Mouse (Mus musculus) liver, adult 2 months (tissue): ENCODE data around the gene Nsd2.

Experiments used
- CTCF ChIP-seq: fragments of 200-500 bp; IDR thresholded peaks from 2 replicates; pipeline ENCODE4 v1.5.1; 2011; ENCODE audit warnings: low read depth, low read length, control low read depth
- POLR2A ChIP-seq: fragments of 200-500 bp; IDR thresholded peaks from 2 replicates; pipeline ENCODE4 v1.6.1; 2011; ENCODE audit warnings: low read length, control low read depth; ENCODE audit not compliant: insufficient read depth; ENCODE audit errors: extremely low read depth

DNA sequence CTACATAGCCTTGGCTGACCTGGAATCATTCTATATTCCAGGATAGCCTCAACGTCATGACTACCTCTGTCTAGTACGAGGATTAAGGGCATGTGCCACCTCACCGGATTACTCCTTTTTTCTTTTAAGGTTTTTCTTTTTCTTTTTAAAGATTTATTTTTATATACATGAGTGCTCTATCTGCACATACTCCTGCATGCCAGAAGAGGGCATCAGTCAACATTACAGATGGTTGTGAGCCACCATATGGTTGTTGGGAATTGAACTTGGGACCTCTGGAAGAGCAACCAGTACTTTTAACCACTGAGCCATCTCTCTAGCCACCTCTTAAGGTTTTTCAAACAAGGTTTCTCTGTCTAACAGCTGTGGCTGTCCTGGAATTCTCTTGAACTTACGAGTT, 9.0 kb upstream of the Nsd2 start:
- no peak for TF ChIP-seq CTCF
- TF ChIP-seq POLR2A, result no peak
